Mouse (Mus musculus): ENCODE results near the gene Klc1.

GRCm38 (mm10) chr12:111853546-111853945 is 94.9 kb downstream of the Klc1 start:
- TF ChIP-seq CTCF (IDR thresholded peaks at IDR 0.05; ENCODE audit: insufficient read depth, low read depth, low read length) (no peak), POLR2A (IDR thresholded peaks at IDR 0.05; ENCODE audit: insufficient read depth, low read depth, low read length) (no peak)
